Mouse (Mus musculus) ES-E14 (cell line): ENCODE measurements at regions not wholly inside any gene's neighbourhood (a gene's known extent, or its start where the extent isn't known, plus 50 kb on each side); places are given as distances from the start of the nearest gene placed in this dataset.

Source experiments
- HCFC1 ChIP-seq: IDR thresholded peaks from 2 replicates; pipeline ENCODE4 v1.6.1; 2012; ENCODE audit warnings: low read length, inconsistent platforms, borderline replicate concordance; ENCODE audit not compliant: insufficient read depth
- ZNF384 ChIP-seq: IDR thresholded peaks from 2 replicates; pipeline ENCODE4 v1.6.1; 2012; ENCODE audit warnings: low read depth, low read length, inconsistent platforms

DNA sequence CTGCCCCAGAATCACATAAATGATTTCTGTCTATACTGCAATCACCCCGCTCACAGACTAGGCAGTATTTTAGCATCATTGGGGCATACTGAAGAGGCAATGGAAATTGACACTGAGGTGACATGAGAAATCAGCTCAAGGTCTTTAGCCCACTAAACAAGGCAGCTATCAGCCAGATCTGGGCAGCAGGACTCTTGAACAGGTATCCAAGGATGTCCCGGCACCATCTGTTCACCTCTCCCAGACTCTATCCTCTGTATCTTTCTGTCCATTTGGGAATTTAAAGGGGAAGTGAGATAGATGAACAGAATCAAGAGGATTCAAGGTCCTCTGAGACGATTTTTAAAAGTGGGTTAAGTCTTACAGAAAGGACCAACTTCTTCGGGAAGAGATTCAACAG lies 112.1 kb downstream of the Pttg1 start:
- TF ChIP-seq ZNF384 (no peak), HCFC1 (no peak)
